Mouse (Mus musculus): ENCODE data around the gene Magoh. TPM values are rescaled to one million over a fixed set of nuclear protein-coding genes. Genes with fewer than 3 reads are reported as not detected.

The Magoh gene
- polyA plus RNA-seq, 1 experiment from 2014 or later: 288 TPM

- ATAC-seq (ENCODE audit: insufficient number of reproducible peaks, insufficient read depth, low FRiP score, low TSS enrichment, low read depth): peak; percentile 91
- under 1% methylated on average over 48 of the region's 48 CpGs for WGBS
- Histone ChIP-seq H3K36me3 (peaks cover 63% of the 10 kb centered on the region), H3K9ac (replicated peaks) (peak within 1 kb of the TSS; percentile 61), H3K27ac (peak within 1 kb of the TSS; percentile 86), H3K4me2 (peak within 1 kb of the TSS; percentile 81), H3K27me3 (no peaks in the 10 kb centered on the region), H3K4me1 (replicated peaks) (peaks cover 10% of the 10 kb centered on the region), H3K4me3 (replicated peaks) (peak within 1 kb of the TSS; percentile 57), H3K9me3 (no peaks in the 10 kb centered on the region)
Observed at GRCm38 (mm10) chr4:107889731-107890432, 10.3 kb downstream of the Magoh start, which contains the start of gene 0610037L13Rik. 0610037L13Rik (plus strand) TSS chr4:107889813.

- no peak overlapping the region for H3K27ac ChIP-seq
- H3K9me3 ChIP-seq: no peaks in the 10 kb centered on the region
- no peak for ATAC-seq (ENCODE audit: insufficient number of reproducible peaks, insufficient read depth, low FRiP score, low TSS enrichment, low read depth)
- no peaks in the 10 kb centered on the region for H3K27me3 ChIP-seq
- WGBS: 87% methylated on average over 2 of the region's 2 CpGs
- peaks cover 66% of the 10 kb centered on the region for H3K36me3 ChIP-seq
- H3K9ac ChIP-seq (replicated peaks): no peak overlapping the region
- H3K4me2 ChIP-seq: no peak overlapping the region
- peaks cover 10% of the 10 kb centered on the region for H3K4me1 ChIP-seq (replicated peaks)
- H3K4me3 ChIP-seq (replicated peaks): no peak overlapping the region
Observed at GRCm38 (mm10) chr4:107892663-107893062, 13.1 kb downstream of the Magoh start.

GRCm38 (mm10) chr4:107899211-107899927 lies 19.8 kb downstream of the Magoh start:
- 89% methylated on average over 5 of the region's 5 CpGs for WGBS
- Histone ChIP-seq H3K4me1 (replicated peaks) (no peaks in the 10 kb centered on the region), H3K4me3 (replicated peaks) (no peak overlapping the region), H3K9ac (replicated peaks) (no peak overlapping the region), H3K36me3 (peaks cover 74% of the 10 kb centered on the region), H3K9me3 (no peaks in the 10 kb centered on the region), H3K27me3 (no peaks in the 10 kb centered on the region), H3K4me2 (no peak overlapping the region), H3K27ac (no peak overlapping the region)
- ATAC-seq (ENCODE audit: insufficient number of reproducible peaks, insufficient read depth, low FRiP score, low TSS enrichment, low read depth): no peak

- ATAC-seq (ENCODE audit: insufficient number of reproducible peaks, insufficient read depth, low FRiP score, low TSS enrichment, low read depth): no peak
- WGBS: 91% methylated on average over 3 of the region's 3 CpGs
- H3K36me3 ChIP-seq: peaks cover 74% of the 10 kb centered on the region
Observed at GRCm38 (mm10) chr4:107900206-107900605, 20.7 kb downstream of the Magoh start.

GRCm38 (mm10) chr4:107904252-107904651 lies 24.7 kb downstream of the Magoh start:
- H3K4me3 ChIP-seq (replicated peaks): no peak overlapping the region
- H3K9me3 ChIP-seq: no peaks in the 10 kb centered on the region
- WGBS: 93% methylated on average over 10 of the region's 10 CpGs
- H3K4me2 ChIP-seq: no peak overlapping the region
- no peak overlapping the region for H3K9ac ChIP-seq (replicated peaks)
- H3K27ac ChIP-seq: no peak overlapping the region
- no peaks in the 10 kb centered on the region for H3K27me3 ChIP-seq
- ATAC-seq (ENCODE audit: insufficient number of reproducible peaks, insufficient read depth, low FRiP score, low TSS enrichment, low read depth): no peak
- peaks cover 69% of the 10 kb centered on the region for H3K36me3 ChIP-seq
- no peaks in the 10 kb centered on the region for H3K4me1 ChIP-seq (replicated peaks)

More at GRCm38 (mm10) chr4:107900206-107900605, 20.7 kb downstream of the Magoh start:
- no peaks in the 10 kb centered on the region for H3K4me1 ChIP-seq (replicated peaks)
- H3K4me2 ChIP-seq: no peak overlapping the region
- no peak overlapping the region for H3K27ac ChIP-seq
- H3K9ac ChIP-seq (replicated peaks): no peak overlapping the region
- no peaks in the 10 kb centered on the region for H3K27me3 ChIP-seq
- no peak overlapping the region for H3K4me3 ChIP-seq (replicated peaks)
- H3K9me3 ChIP-seq: no peaks in the 10 kb centered on the region

DNA sequence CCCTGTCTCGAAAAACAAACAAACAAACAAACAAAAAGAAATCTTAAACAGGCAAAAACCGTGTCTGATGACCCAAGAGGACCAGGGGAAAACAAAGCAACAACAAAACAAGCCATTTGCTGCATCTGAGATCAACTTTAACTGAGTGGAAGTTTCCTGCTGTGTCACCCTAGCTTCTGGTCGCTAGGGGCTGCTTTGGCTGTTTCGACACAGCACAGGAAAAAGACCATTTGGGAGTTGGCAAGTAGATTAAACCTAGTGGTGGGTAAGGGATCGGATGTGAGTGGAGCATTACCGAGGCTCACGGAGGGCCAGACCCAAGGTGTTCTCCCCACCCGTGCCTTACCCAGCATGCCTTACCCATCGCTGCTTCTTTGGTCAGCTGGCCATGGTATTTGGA lies 27.0 kb downstream of the Magoh start:
- H3K27me3 ChIP-seq: no peaks in the 10 kb centered on the region
- no peak overlapping the region for H3K27ac ChIP-seq
- no peak overlapping the region for H3K4me3 ChIP-seq (replicated peaks)
- no peaks in the 10 kb centered on the region for H3K9me3 ChIP-seq
- H3K36me3 ChIP-seq: peaks cover 79% of the 10 kb centered on the region
- no peak overlapping the region for H3K9ac ChIP-seq (replicated peaks)
- 90% methylated on average over 9 of the region's 9 CpGs for WGBS
- no peak overlapping the region for H3K4me2 ChIP-seq
- no peak for ATAC-seq (ENCODE audit: insufficient number of reproducible peaks, insufficient read depth, low FRiP score, low TSS enrichment, low read depth)
- H3K4me1 ChIP-seq (replicated peaks): no peaks in the 10 kb centered on the region

GRCm38 (mm10) chr4:107910020-107910419 lies 30.5 kb downstream of the Magoh start:
- ATAC-seq (ENCODE audit: insufficient number of reproducible peaks, insufficient read depth, low FRiP score, low TSS enrichment, low read depth): no peak
- Histone ChIP-seq H3K9ac (replicated peaks) (no peak overlapping the region), H3K4me3 (replicated peaks) (no peak overlapping the region), H3K9me3 (no peaks in the 10 kb centered on the region), H3K36me3 (peaks cover 80% of the 10 kb centered on the region), H3K27ac (no peak overlapping the region), H3K4me2 (no peak overlapping the region), H3K27me3 (no peaks in the 10 kb centered on the region), H3K4me1 (replicated peaks) (peaks cover 9% of the 10 kb centered on the region)
- 85% methylated on average over 4 of the region's 4 CpGs for WGBS

GRCm38 (mm10) chr4:107920336-107920735 lies 40.8 kb downstream of the Magoh start:
- H3K9me3 ChIP-seq: no peaks in the 10 kb centered on the region
- H3K9ac ChIP-seq (replicated peaks): no peak overlapping the region
- no peaks in the 10 kb centered on the region for H3K27me3 ChIP-seq
- H3K36me3 ChIP-seq: no peaks in the 10 kb centered on the region
- H3K4me2 ChIP-seq: no peak overlapping the region
- H3K4me1 ChIP-seq (replicated peaks): peaks cover 12% of the 10 kb centered on the region
- WGBS: 94% methylated on average over 2 of the region's 2 CpGs
- H3K27ac ChIP-seq: no peak overlapping the region
- H3K4me3 ChIP-seq (replicated peaks): no peak overlapping the region
- no peak for ATAC-seq (ENCODE audit: insufficient number of reproducible peaks, insufficient read depth, low FRiP score, low TSS enrichment, low read depth)

DNA sequence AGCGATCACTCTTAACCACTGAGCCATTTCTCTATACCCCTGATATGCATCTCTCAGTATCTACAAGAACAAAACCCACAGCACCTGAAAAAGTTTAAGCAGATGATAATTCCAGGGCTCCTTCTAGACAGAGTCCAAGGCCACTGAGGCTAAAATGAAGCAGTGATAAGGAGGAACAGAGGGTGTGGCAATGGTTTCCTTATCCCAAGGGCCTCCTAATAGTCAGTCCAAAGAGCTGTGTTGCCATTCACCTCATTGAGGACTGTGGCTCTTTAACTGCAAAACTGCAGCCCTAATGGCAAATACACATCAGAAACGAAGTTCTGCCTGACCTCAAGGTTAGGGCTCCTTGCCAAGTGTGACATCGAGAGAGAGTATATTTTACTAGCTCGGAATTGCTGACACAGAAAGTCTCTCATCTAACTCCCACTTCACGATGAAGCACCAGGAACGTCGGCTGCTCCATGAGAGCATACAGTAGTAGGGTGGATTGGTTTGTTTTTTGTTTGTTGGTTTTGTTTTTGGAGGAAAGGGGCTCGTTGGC lies 41.7 kb downstream of the Magoh start:
- Histone ChIP-seq H3K27me3 (no peaks in the 10 kb centered on the region), H3K36me3 (no peaks in the 10 kb centered on the region), H3K4me3 (replicated peaks) (no peak overlapping the region), H3K9ac (replicated peaks) (no peak overlapping the region), H3K9me3 (no peaks in the 10 kb centered on the region), H3K4me2 (no peak overlapping the region), H3K4me1 (replicated peaks) (peaks cover 12% of the 10 kb centered on the region), H3K27ac (no peak overlapping the region)
- ATAC-seq (ENCODE audit: insufficient number of reproducible peaks, insufficient read depth, low FRiP score, low TSS enrichment, low read depth): no peak
- 87% methylated on average over 8 of the region's 8 CpGs for WGBS

- Histone ChIP-seq H3K4me1 (replicated peaks) (peaks cover 12% of the 10 kb centered on the region), H3K9me3 (no peaks in the 10 kb centered on the region), H3K36me3 (no peaks in the 10 kb centered on the region), H3K4me3 (replicated peaks) (no peak overlapping the region), H3K4me2 (peak overlapping the region; percentile 79), H3K9ac (replicated peaks) (no peak overlapping the region), H3K27ac (no peak overlapping the region), H3K27me3 (no peaks in the 10 kb centered on the region)
- WGBS: 72% methylated on average over 4 of the region's 4 CpGs
- no peak for ATAC-seq (ENCODE audit: insufficient number of reproducible peaks, insufficient read depth, low FRiP score, low TSS enrichment, low read depth)
Observed at GRCm38 (mm10) chr4:107921952-107922351, 42.4 kb downstream of the Magoh start.

GRCm38 (mm10) chr4:107923145-107923802 lies 43.7 kb downstream of the Magoh start, which contains the start of gene Cpt2:
Cpt2 (minus strand) TSS chr4:107923610.
- no peaks in the 10 kb centered on the region for H3K9me3 ChIP-seq
- no peaks in the 10 kb centered on the region for H3K36me3 ChIP-seq
- peak within 1 kb of the TSS; percentile 83 for H3K9ac ChIP-seq (replicated peaks)
- no peaks in the 10 kb centered on the region for H3K27me3 ChIP-seq
- H3K4me1 ChIP-seq (replicated peaks): peaks cover 12% of the 10 kb centered on the region
- WGBS: 2% methylated on average over 38 of the region's 38 CpGs
- peak within 1 kb of the TSS; percentile 79 for H3K4me2 ChIP-seq
- peak within 1 kb of the TSS; percentile 74 for H3K4me3 ChIP-seq (replicated peaks)
- peak; percentile 92 for ATAC-seq (ENCODE audit: insufficient number of reproducible peaks, insufficient read depth, low FRiP score, low TSS enrichment, low read depth)
- peak within 1 kb of the TSS; percentile 80 for H3K27ac ChIP-seq
